Mouse (Mus musculus) limb, embryonic 12.5 days (tissue): Measurements from ENCODE around the gene Cdk15. TPM values are rescaled to one million over a fixed set of nuclear protein-coding genes. Genes with fewer than 3 reads are reported as not detected.

Experiments
- ATAC-seq: fragments of 200-750 bp; cut with Nextera tagmentation; 2 replicates; pipeline ENCODE4 v1.8.0; 2017; ENCODE audit warnings: low read depth, moderate TSS enrichment; ENCODE audit not compliant: insufficient number of reproducible peaks, insufficient read depth, low FRiP score, low TSS enrichment
- H3K27ac ChIP-seq: fragments of 300-500 bp; sonication (generic); 2 replicates; pipeline ENCODE4 v1.5.1; 2016; ENCODE audit warnings: mild to moderate bottlenecking, moderate library complexity
- H3K27me3 ChIP-seq: fragments of 300-500 bp; sonication (generic); 2 replicates; pipeline ENCODE4 v1.6.1; 2016; ENCODE audit warnings: mild to moderate bottlenecking, moderate library complexity
- H3K36me3 ChIP-seq: fragments of 300-500 bp; sonication (generic); 2 replicates; pipeline ENCODE4 v1.6.1; 2016; ENCODE audit warnings: mild to moderate bottlenecking, moderate library complexity
- H3K4me1 ChIP-seq: fragments of 300-500 bp; sonication (generic); replicated peaks from 2 replicates; pipeline ENCODE4 v1.6.1; 2016
- H3K4me2 ChIP-seq: fragments of 300-500 bp; sonication (generic); 2 replicates; pipeline ENCODE4 v1.6.1; 2016; ENCODE audit warnings: mild to moderate bottlenecking, moderate library complexity
- H3K4me3 ChIP-seq: fragments of 300-500 bp; sonication (generic); replicated peaks from 2 replicates; pipeline ENCODE4 v1.5.1; 2016; ENCODE audit warnings: mild to moderate bottlenecking
- H3K9ac ChIP-seq: fragments of 300-500 bp; sonication (generic); replicated peaks from 2 replicates; pipeline ENCODE4 v1.6.1; 2016; ENCODE audit warnings: mild to moderate bottlenecking, moderate library complexity
- H3K9me3 ChIP-seq: fragments of 300-500 bp; sonication (generic); 2 replicates; pipeline ENCODE4 v1.6.1; 2016; ENCODE audit warnings: mild to moderate bottlenecking, moderate library complexity
- WGBS: fragments of 180-500 bp; shearing (Covaris S2); methylation state at CpG from one replicate; pipeline ENCODE4 v1.1.7; 2016; 5-methylcytosine and 5-hydroxymethylcytosine counted together
- polyA plus RNA-seq: library from polyadenylated mRNA; unstranded; fragments of >200 nt; fragmentation: Nextera tagmentation; extraction: Ambion mirVana; gene quantifications from 2 replicates; pipeline ENCODE4 v1.2.1, GENCODE M21; 2016

Gene Cdk15
- polyA plus RNA-seq: 0.38 TPM in 1 of 2 replicates, not detected in the other

DNA sequence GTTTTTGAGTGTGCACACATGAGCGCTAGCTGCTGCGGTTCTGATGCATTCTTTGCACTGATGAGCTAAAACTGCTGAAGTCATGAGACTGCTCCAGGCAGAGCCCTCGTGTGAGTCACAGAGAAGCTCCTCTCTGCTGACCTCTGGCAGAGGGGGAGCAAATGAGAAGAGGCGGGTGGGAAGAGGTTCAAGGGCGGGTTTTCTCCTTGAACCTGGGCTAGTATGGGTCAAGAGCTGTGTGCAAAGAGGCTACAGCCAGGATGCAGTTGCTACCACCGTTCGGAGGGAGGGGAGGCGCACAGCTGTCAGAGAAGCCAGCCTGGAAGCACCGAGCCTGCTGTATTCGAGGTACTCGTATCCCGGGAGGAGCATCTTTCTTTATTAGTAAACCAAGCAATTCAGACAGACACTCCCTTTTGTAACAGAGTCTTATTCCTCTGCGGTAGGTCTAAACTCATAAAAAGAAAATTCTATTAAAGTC, at the start of gene Cdk15:
Gene Cdk15 (plus strand): TSS at position 156 of the 481 bp plus-strand sequence.
- no peak within 1 kb of the TSS for H3K27ac ChIP-seq
- H3K36me3 ChIP-seq: no peaks in the 10 kb centered on the region
- H3K4me1 ChIP-seq: peaks cover 23% of the 10 kb centered on the region
- no peak within 1 kb of the TSS for H3K4me3 ChIP-seq
- peak within 1 kb of the TSS; percentile 37 for H3K4me2 ChIP-seq
- ATAC-seq: no peak
- WGBS: 11% methylated on average over 13 of the region's 13 CpGs
- H3K9me3 ChIP-seq: no peaks in the 10 kb centered on the region
- H3K9ac ChIP-seq: no peak within 1 kb of the TSS
- no peaks in the 10 kb centered on the region; the same call in 1 of the 2 replicates for H3K27me3 ChIP-seq

DNA sequence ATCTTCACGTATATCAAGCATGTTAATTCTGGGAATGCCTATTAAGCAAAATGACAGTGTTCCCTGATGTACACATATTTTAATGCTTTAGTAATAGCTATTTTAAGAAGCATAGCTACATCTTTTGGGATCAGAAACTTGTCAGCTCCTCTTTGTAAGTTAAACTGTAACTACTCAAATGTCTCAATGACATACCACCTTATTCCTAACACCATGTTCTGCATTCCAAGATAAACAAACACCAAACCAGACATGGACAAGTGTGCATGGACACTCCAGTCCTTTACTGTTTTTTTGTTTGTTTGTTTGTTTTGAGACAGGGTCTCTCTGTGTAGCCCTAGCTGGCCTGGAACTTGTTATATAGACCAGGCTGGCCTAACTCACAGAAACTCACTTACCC, 48.4 kb upstream of the Cdk15 start:
- Histone ChIP-seq H3K4me1 (no peaks in the 10 kb centered on the region), H3K9ac (no peak overlapping the region), H3K9me3 (no peaks in the 10 kb centered on the region), H3K27ac (no peak overlapping the region), H3K27me3 (no peaks in the 10 kb centered on the region), H3K4me3 (no peak overlapping the region), H3K4me2 (no peak overlapping the region), H3K36me3 (peaks cover 27% of the 10 kb centered on the region)
- ATAC-seq: no peak
- 95% methylated on average over 1 of the region's 1 CpGs for WGBS

DNA sequence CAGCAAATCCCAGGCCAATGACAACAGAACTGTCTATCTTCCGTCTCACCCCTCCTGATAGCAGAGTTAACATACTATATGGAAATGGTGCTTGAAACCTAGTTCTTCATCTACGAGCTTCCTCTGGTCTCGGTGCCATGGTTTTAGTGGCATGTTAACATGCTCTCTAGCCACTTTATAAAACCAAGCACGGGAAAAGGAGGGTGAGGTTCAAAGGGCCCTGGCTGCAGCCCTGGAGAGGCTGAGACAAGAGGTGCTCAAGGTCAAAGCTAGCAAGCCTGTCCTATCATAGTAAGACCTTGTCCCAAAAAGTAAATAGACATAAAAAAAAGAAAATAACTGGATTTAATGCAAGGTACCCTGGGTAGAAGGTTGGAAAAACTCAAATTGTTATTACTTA, 45.1 kb upstream of the Cdk15 start:
- H3K9ac ChIP-seq: no peak overlapping the region
- H3K4me2 ChIP-seq: no peak overlapping the region
- H3K4me3 ChIP-seq: no peak overlapping the region
- no peaks in the 10 kb centered on the region for H3K4me1 ChIP-seq
- H3K36me3 ChIP-seq: peaks cover 38% of the 10 kb centered on the region
- no peak for ATAC-seq
- 86% methylated on average over 4 of the region's 4 CpGs for WGBS
- no peak overlapping the region for H3K27ac ChIP-seq
- no peaks in the 10 kb centered on the region for H3K9me3 ChIP-seq
- no peaks in the 10 kb centered on the region for H3K27me3 ChIP-seq

DNA sequence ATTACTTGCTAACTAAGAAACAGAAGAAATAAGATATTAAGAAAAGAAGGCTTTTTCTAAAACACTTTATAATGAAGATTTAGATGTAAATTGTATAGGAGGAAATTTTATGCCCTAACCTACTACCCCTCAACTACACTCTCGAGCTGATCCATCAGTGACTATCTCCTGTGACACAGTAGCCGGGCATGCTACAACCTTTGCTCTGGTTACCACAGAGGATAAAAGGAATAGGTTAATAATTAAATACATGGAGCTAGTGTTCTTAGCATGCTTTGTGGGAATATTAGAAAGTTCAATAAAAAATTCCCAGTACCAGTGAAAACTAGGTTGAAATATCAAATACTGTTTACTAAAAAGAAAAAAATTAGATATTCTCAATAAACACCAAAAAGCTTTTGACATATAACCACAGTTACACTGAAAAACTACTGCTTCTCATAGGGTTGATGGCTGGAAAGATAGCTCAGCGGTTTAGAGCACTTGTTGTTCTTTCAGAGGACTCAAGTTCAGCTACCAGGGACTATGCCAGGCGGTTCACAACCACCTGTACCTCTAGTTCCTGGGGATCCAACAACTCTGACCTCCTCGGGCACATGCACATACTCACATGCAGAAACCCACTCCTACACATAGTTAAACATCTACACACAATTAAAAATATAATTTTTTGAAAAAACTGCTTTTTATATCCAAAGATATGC, 44.5 kb upstream of the Cdk15 start:
- H3K4me1 ChIP-seq: no peaks in the 10 kb centered on the region
- H3K36me3 ChIP-seq: peaks cover 39% of the 10 kb centered on the region
- H3K9ac ChIP-seq: no peak overlapping the region
- no peak for ATAC-seq
- 88% methylated on average over 5 of the region's 5 CpGs for WGBS
- H3K27me3 ChIP-seq: no peaks in the 10 kb centered on the region
- H3K27ac ChIP-seq: no peak overlapping the region
- no peak overlapping the region for H3K4me2 ChIP-seq
- H3K9me3 ChIP-seq: no peaks in the 10 kb centered on the region
- no peak overlapping the region for H3K4me3 ChIP-seq

DNA sequence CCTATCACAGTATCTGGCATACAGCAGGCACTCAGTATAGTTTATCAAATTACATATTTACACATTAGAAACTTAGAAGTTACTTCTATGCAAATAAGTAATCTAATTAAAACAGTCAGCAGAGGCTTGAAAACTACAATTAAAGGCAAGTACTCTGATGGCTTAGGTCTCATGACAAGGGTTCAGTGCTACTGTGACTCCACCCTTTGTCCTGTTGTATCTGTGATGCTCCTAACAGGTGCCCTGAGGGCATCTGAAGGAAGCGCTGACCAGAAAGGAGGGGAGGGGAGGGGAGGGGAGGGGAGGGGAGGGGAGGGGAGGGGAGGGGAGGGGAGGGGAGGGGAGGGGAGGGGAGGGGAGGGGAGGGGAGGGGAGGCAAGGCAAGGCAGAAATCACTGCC, 43.8 kb upstream of the Cdk15 start:
- WGBS: no CpG with 5 or more reads among the region's 1 CpGs
- Histone ChIP-seq H3K27ac (no peak overlapping the region), H3K4me1 (no peaks in the 10 kb centered on the region), H3K4me3 (no peak overlapping the region), H3K9me3 (no peaks in the 10 kb centered on the region), H3K27me3 (no peaks in the 10 kb centered on the region), H3K4me2 (no peak overlapping the region), H3K36me3 (peaks cover 45% of the 10 kb centered on the region), H3K9ac (no peak overlapping the region)
- no peak for ATAC-seq

DNA sequence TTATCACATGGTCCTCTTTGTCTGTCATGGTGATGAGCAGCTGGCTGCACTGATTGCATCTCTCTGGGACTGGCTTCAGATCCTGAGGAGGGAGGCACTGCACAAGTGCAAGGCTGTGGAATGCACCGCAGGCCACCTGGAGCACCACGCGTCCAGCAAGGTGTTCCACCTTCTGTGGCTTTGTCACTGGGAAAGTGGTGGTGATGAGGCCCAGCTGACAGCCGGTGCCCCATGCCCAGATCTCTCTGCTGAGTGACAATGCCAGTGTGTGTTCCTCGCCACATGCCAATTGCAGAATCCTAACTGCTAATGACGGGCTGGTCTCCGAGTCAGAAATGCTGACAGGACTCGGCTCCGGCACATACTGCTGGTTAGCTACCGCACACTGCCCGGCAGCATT, 41.3 kb upstream of the Cdk15 start:
- peaks cover 34% of the 10 kb centered on the region for H3K36me3 ChIP-seq
- H3K4me3 ChIP-seq: no peak overlapping the region
- H3K4me2 ChIP-seq: no peak overlapping the region
- ATAC-seq: no peak
- H3K9me3 ChIP-seq: no peaks in the 10 kb centered on the region
- no peaks in the 10 kb centered on the region for H3K27me3 ChIP-seq
- WGBS: 93% methylated on average over 11 of the region's 11 CpGs
- H3K27ac ChIP-seq: no peak overlapping the region
- no peaks in the 10 kb centered on the region for H3K4me1 ChIP-seq
- no peak overlapping the region for H3K9ac ChIP-seq

DNA sequence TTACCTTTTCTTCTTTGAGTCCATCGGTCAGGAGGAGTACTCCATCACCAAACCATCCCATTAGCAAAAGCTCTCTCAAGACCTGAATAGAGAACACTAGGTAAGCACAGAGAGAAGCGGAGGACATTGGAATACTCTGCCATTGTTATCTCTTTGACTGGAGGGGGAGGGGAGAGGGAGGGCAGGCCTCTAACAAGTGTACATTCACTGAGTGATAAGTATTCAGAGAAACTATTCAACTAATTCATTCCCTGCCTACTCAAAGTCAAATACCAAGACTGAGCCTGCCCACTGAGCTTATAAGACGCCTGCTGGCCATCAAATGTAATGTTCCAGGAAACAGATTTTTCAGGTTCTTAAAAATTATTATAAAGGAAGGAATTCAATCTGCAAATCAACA, 36.3 kb upstream of the Cdk15 start:
- 91% methylated on average over 3 of the region's 3 CpGs for WGBS
- no peak for ATAC-seq

DNA sequence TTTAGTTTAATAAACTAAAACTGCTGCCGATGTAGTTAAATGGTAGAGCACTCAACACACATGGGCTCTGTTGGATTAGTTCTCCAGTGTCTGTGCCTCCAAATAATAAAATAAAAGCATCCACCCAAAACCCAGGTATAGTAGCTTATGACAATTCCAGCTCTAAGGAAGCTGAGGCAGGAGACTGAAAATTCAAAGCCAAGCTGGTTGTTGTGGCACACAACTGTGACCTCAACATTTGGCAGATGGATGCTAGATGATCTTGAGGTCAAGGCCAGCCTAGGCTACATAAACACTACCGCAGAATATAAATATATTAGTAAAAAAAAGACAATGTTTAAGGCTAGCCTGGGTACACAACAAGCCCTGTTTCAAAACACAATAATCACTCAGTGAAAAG, 35.1 kb upstream of the Cdk15 start:
- Histone ChIP-seq H3K9me3 (no peaks in the 10 kb centered on the region), H3K36me3 (peaks cover 8% of the 10 kb centered on the region)
- ATAC-seq: no peak

More for the DNA sequence above, 36.3 kb upstream of the Cdk15 start:
- Histone ChIP-seq H3K9ac (no peak overlapping the region), H3K4me1 (no peaks in the 10 kb centered on the region), H3K4me3 (no peak overlapping the region), H3K4me2 (no peak overlapping the region), H3K9me3 (no peaks in the 10 kb centered on the region), H3K36me3 (peaks cover 19% of the 10 kb centered on the region), H3K27ac (no peak overlapping the region), H3K27me3 (no peaks in the 10 kb centered on the region)

DNA sequence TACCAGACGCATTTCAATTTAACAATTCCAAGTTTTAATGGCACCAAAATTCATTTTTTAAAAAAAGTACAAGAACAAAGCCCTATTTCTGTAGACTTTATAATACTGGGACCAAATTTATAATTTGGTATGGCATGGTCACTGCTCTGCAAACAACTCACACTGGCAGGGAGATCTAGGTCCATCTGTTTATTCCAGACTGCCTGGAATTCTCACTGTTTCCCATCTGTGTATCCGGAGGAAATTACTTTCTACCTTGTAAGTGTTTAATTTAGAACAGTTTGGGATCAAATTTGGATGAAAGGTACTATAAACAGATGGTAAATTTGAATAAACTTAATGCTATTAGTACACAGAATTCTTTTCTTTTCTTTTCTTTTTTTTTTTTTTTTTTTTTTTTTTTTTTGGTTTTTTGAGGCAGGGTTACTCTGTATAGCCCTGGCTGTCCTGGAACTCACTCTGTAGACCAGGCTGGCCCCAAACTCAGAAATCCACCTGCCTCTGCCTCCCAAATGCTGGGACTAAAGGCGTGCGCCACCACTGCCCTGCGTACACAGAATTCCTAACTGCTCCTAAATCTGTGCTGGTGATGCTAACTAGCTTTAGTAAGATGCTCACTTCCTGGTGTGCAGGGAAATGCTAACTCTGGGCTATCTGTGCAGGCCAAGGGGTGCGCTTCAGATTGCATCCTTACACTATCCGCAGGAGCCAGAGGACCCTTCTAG, 34.4 kb upstream of the Cdk15 start:
- Histone ChIP-seq H3K36me3 (peaks cover 6% of the 10 kb centered on the region; the same call in 1 of the 2 replicates), H3K27me3 (no peaks in the 10 kb centered on the region), H3K9ac (no peak overlapping the region), H3K4me2 (no peak overlapping the region), H3K4me3 (no peak overlapping the region), H3K4me1 (no peaks in the 10 kb centered on the region), H3K9me3 (no peaks in the 10 kb centered on the region), H3K27ac (no peak overlapping the region)
- WGBS: 92% methylated on average over 7 of the region's 7 CpGs
- ATAC-seq: no peak

More for the DNA sequence above, 35.1 kb upstream of the Cdk15 start:
- 90% methylated on average over 2 of the region's 2 CpGs for WGBS
- Histone ChIP-seq H3K4me3 (no peak overlapping the region), H3K27ac (no peak overlapping the region), H3K27me3 (no peaks in the 10 kb centered on the region), H3K9ac (no peak overlapping the region), H3K4me2 (no peak overlapping the region), H3K4me1 (no peaks in the 10 kb centered on the region)

DNA sequence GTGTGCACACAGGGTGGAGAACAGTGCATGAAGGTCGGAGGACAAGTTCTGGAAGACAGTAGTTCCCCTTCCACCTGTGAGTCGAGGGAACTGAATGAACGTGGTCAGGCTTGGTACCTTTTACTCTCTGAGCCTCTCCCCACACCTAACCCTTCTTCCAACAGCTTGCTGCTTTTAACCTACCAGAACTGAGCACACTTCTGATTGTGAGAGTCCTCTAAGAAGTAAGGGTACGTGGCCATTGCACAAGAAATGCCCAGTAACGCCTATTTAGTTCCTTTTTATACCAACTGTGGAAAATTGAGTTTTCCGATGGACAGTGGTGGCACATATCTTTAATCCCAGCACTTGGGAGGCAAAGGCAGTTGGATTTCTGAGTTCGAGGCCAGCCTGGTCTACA, 28.2 kb upstream of the Cdk15 start:
- Histone ChIP-seq H3K9ac (no peak overlapping the region), H3K27me3 (no peaks in the 10 kb centered on the region), H3K4me1 (no peaks in the 10 kb centered on the region), H3K4me2 (no peak overlapping the region), H3K27ac (no peak overlapping the region), H3K9me3 (no peaks in the 10 kb centered on the region), H3K36me3 (peaks cover 9% of the 10 kb centered on the region; the same call in 1 of the 2 replicates), H3K4me3 (no peak overlapping the region)
- WGBS: 88% methylated on average over 7 of the region's 7 CpGs
- ATAC-seq: no peak

DNA sequence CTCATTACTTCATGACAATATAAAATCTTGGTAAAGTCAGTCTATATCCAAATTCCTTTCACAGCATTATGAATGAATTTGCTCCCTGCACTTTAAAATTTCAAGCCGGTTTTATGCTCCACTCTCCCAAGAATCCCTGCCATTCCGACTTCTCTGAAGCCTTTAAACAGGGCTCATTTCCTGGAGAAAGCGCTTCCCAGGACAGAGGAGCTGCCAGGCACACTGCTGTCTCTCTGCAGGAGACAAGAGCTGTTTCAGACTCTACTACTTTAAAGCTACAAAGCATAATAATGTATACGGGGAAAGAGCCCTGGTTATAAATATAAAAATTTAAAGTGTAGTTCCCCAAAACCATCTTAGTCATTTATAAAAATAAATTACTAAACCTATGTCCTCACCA, 27.5 kb upstream of the Cdk15 start:
- no peak overlapping the region for H3K4me3 ChIP-seq
- H3K36me3 ChIP-seq: peaks cover 9% of the 10 kb centered on the region; the same call in 1 of the 2 replicates
- no peak for ATAC-seq
- H3K27me3 ChIP-seq: no peaks in the 10 kb centered on the region
- no peaks in the 10 kb centered on the region for H3K9me3 ChIP-seq
- WGBS: 29% methylated on average over 4 of the region's 4 CpGs
- H3K4me2 ChIP-seq: no peak overlapping the region
- H3K4me1 ChIP-seq: no peaks in the 10 kb centered on the region
- H3K27ac ChIP-seq: no peak overlapping the region
- H3K9ac ChIP-seq: no peak overlapping the region
